Mouse (Mus musculus): ENCODE data around the gene Dact1.

- TF ChIP-seq CTCF (IDR thresholded peaks at IDR 0.05) (no peak), EP300 (IDR thresholded peaks at IDR 0.05; ENCODE audit: insufficient read depth, low read depth, low read length) (no peak), POLR2A (IDR thresholded peaks at IDR 0.05; ENCODE audit: insufficient read depth, low read depth, low read length) (no peak)
Observed at GRCm38 (mm10) chr12:71319536-71319935, 9.9 kb downstream of the Dact1 start.
